Mouse (Mus musculus) thymus, adult 2 months (tissue): Measurements from ENCODE around the gene Prps2.

ENCODE experiments used
- CTCF ChIP-seq: fragments of 200-500 bp; IDR thresholded peaks from 2 replicates; pipeline ENCODE4 v1.5.1; 2012; ENCODE audit warnings: mild to moderate bottlenecking, control low read depth, low read length, moderate library complexity, borderline replicate concordance; ENCODE audit not compliant: control insufficient read depth, poor library complexity, insufficient read depth; ENCODE audit errors: extremely low read depth
- POLR2A ChIP-seq: fragments of 200-500 bp; IDR thresholded peaks from 2 replicates; pipeline ENCODE4 v1.6.1; 2012; ENCODE audit warnings: mild to moderate bottlenecking, low read length, control low read depth, moderate library complexity; ENCODE audit not compliant: control insufficient read depth, poor library complexity, insufficient read depth; ENCODE audit errors: extremely low read depth

DNA sequence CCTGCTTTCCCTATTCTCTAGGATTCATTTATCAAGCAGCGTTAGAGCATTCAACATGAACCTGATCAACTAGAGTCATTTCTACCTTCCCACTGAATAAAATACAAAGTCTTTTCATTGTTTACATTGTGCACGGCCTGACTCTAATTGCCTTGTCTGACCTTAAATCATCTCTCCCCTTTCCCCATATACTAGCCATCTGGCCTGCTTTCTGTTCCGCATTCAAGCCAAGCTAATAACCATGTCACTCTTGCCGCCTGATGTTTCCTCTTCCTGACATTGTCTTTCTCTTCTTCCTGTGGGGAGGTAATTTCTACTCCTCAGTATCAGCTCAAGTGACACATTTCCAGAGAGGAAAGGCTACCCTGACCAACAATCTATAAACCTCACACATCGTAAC lies 66.8 kb downstream of the Prps2 start:
- no peak for TF ChIP-seq POLR2A
- no peak for TF ChIP-seq CTCF
